Mouse (Mus musculus) adrenal gland, postnatal 4 days (tissue): ENCODE measurements around the gene Shisal2b. TPM values are rescaled to one million over a fixed set of nuclear protein-coding genes. Genes with fewer than 3 reads are reported as not detected.
"Not testable (repeated sequence)": the region's sequence is repeated elsewhere in the genome, so short reads cannot be mapped to it uniquely, and the experiment has no call there.

Experiments
- DNase-seq, 2 experiments: peaks; one replicate each; pipeline ENCODE4 v3.0.0; 2021 to 2022; ENCODE audit warnings: low spot score in 2 of 2, mixed read lengths in 2 of 2
- long read RNA-seq, 2 experiments: library from polyadenylated mRNA; stranded (forward); transcript quantifications; one replicate each; pipeline ENCODE4 v2.0.0; 2021
- total RNA-seq, 2 experiments: library from RNA; stranded (reverse); gene quantifications; 2 replicates each; pipeline ENCODE4 v1.2.3; 2021

The Shisal2b gene
- total RNA-seq: not detected
- long read RNA-seq, experiment 1: 0 reads
- long read RNA-seq, experiment 2: 0 reads

- DNase-seq: peak in 1 of 2 experiments; percentile 4
Measured at GRCm38 (mm10) chr13:104863127-104863979, at the start of gene Shisal2b. TSS of gene Shisal2b (minus strand) at chr13:104863893.

DNA sequence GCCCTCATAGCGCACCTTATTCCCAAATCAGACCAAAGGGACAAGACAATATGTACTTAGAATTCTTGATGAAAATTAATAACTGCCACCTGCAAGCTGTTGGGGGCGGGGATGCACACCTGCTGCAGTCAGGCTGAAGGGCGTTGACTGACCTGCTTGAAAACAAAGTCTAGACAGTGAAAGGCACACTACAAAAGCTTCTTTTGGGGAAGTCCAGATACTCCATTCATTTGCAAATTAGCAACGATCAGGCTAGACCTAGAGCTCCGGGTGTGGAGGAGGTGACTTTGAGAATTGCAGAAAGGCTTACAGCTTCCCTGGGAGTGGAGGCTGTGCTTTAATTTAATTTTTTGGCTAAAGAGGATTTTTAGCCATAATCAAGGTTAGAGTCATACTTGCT, 47.9 kb upstream of the Shisal2b start:
- not testable (repeated sequence) for DNase-seq

DNA sequence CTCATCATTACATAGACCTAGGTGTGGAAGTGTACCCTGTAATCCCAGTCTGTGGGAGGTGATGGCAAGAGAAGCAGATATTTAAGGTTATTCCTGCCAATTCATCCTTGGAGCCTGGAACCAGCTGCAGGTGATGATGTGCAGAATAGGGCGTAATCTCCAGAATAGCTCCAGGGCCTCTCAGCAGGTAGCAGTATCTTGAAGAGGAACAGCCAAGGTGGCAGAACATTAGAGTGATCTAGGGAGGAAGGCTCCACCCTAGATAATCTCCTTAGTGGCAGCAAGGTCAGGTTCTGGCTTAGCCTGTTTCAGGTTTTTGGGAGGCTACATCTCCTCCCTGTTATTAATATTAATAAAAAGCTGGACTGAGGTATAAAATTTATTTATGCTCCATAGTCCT, 47.3 kb upstream of the Shisal2b start:
- not testable (repeated sequence) for DNase-seq

DNA sequence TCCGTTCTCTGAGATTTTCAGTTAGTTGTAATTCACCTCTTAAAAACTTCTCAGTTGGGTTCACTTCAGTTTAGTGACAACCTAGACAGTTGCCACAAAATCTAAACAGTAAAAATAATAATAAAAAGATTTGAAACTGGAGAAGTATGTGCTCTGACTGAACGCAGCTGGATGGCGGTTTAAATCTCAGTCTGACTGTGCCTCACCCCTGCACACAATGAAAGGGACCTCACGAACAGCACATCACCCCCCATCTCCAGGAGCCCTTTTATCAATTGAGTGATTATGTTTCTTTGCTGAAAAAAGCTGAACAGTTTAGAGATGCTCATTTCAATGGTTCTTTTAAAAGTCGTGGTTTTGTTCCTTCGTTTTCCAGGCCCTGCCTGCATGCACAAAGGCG, 45.0 kb upstream of the Shisal2b start:
- DNase-seq: no peak

DNA sequence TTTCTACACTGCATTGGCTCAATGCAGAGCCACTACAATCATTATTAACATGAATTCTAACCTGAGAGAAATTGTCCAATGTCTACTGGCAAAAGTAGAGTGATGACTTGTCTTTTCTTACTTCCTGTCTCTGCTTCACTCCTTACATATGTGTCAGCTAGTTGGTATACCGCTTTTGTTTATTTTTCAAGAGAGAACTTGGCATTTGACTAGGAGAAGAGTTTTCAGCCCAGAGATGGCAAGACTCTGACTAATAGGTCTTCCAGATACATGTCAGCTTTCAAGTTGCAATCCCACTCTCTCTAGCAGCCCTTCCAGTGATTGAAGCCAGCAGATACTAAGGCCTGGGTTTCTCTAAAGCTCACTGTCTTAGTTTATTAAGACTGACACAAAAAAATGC, 31.1 kb upstream of the Shisal2b start:
- DNase-seq: no peak

DNA sequence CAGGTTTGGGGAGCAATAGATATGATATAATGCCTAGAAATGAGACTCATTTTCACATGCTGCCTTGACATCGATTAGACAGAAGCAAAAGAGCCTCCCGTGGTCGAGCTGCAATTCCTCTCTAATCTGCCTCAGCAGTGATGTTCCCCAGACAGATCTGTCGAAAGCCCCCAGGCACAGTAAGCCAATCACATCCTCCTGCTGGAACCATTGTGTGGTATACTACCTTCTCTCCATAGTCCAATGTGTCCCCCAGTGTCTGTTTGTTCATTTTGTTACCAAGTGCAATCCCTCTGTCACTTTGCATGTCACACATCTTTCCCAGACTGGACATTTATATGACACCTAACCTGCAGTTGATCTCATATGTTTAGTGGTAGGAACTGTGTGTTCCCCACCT, 28.6 kb upstream of the Shisal2b start:
- DNase-seq: no peak

DNA sequence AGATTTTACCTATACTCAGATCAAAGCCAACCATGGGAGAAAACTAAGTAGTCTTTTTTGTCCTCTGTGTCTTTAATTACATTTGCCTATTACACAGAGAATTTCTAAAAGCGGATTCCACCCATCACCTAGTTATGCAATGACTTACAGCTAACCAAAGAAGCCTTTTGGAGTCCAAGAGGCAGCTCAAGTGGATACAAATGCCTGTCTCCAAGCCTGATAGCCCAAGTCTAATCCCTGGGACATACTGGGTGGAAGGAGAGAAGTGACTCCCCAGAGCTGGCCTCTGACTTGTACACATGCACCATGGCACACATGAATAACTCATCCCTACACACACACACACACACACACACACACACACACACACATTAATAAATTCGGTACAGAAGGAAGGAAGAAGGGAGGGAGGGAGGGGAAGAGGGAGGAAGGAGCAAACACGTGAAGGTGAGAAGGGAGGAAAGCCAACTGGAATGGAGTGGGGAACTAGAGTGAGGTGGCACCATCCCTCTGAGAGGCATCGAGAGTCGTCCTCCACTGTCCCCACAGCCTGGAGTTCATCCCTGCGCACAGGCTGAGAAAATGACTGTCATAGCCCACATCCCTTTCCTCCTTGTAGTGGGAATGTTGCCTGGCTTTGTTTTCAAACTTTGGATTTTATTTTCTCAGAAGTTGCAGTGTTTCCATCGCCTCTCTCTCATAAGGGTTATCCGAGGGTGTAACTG, 22.8 kb upstream of the Shisal2b start:
- no peak for DNase-seq

DNA sequence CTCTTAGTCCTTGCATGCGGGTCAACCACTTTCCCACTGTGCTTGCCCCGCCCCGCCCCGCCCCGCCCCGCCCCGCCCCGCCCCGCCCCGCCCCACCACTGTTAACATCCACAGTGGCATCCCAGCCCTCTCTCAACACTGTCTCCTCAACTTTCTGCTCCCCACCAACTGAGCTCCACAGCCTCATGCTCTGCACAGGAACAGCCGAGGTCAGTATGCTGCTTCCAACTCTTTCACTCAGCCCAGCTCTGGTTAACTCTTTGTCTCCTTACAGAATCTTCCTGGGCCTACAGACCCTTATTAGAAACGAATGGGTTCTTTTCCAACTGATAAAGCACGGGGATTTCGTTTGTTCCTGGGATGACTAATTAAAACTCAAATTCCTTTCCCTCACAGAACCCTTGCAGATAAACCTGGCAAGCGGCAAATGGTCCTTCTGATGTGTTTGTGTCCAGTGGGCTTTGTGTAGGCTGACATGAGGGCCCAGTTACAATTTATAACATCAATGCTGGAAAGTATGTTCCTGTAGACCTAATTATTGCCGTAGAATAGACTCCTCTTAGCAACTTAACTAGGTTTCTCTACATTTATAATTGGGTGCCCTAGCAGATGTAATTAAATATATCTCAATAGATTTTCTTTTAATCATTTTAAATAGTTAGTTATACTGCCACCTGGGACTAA, 20.0 kb upstream of the Shisal2b start:
- DNase-seq: no peak

DNA sequence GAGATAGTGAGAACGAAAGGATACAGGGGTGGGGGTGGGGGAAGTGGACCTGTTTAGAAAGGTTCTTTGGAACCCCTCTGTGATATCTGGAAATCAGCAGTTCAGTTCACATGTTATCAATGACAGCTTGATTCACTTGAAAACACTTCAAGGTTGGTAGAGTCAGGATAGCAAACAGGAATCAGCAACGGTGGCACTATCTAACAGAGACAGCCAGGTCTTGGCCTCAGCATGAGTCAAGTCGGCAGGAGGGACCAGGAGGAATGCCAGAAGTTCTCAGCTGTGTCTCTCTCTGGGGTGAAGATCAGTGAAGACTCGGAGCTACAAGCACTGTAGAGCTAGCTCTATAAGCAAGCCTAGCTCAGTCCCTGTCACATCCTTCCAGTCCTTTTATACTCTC, 14.8 kb upstream of the Shisal2b start:
- DNase-seq: no peak

GRCm38 (mm10) chr13:104869907-104870306, 6.2 kb upstream of the Shisal2b start:
- no peak for DNase-seq

DNA sequence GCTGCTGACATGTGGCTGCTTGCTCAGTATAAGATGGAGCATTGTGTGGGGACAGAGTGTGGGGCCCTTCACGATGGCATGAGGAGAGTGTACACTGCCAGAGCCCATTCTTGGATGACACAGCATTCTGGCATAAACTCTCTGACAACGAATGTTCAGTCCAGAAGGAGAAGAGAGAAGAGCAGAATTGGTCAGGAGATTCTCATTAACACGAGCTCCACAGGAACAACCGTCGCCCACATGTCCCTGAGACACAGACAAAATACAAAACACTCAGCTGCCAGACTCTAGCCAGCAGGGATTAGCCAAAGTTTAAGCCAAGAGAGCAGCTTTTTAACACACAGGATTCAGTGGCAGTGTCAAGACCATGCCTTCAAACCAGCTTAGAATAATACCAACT, 3.0 kb upstream of the Shisal2b start:
- DNase-seq: no peak

DNA sequence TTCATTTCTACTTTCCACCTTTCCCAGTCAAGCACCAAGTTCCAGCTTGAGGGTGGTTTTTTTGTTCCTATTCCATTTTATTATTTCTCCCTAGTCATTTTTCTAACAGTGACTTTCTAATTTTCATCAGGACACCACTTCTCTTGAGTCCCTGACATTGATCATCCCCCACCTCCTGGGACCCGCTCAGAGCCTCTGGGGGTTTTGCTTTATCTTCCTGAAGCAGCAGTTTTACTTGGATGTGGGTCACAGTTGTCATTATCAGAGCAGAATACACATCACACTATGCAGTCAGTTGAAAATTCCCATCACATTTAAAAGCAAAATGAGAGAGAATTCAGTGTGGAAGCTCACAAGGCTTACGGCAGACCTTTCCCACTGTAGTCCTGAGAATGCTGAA, 10.0 kb downstream of the Shisal2b start:
- DNase-seq: no peak

- no peak for DNase-seq
Measured at GRCm38 (mm10) chr13:104843295-104844089, 20.2 kb downstream of the Shisal2b start.

DNA sequence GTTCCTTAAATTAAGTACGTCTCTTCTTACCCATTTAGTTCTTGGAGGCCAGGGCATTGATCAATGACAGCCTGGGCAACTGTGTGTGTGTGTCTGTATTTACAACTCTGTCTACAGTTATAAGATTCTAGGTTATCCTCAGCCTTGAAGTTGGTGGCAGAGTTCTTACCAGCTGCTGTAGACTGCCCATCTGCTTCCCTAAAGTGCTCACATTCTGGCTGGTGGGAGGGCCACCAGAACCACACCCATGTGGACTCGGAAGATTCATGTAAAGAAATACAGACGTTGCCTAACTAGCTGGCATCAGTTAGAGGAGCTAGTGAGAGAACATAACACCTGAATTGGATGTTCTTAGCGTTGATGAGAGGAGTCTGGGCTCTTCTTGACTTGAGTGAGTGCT, 21.8 kb downstream of the Shisal2b start:
- no peak for DNase-seq

GRCm38 (mm10) chr13:104837628-104838027, 26.1 kb downstream of the Shisal2b start:
- no peak for DNase-seq

DNA sequence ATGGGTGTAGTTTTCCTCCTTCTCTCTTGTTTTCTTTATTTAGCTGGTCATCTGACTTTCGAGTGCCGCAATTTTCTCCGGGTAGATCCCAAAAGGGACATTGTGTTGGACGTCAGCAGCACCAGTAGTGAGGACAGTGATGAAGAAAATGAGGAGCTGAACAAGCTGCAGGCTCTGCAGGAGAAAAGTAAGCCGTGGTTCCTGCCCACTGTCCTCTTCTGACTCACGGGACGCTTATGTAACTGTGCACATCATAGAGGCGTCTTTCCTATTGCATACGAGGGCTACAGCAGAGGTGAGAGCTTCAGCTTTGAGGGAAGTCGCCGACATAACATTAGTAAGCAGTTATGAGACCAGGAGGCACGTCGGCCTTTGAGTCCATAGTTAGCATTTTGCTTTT, 30.9 kb downstream of the Shisal2b start:
- DNase-seq: no peak

DNA sequence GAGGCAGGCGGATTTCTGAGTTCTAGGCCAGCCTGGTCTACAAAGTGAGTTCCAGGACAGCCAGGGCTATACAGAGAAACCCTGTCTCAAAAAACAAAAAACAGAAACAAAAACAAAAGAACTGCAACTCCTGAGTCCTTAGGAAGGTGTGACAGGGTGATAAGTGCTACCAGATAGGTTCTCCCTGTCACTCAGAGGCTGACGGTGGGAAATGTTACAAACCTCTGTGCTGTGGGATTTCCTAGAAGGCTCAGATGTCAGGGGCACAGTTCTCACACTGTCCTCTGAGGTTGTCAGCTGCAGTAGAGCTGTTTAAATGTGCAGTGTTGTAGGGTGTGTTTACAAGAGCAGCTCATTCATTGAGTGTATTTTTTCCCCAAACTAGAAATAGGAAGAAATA, 38.2 kb downstream of the Shisal2b start:
- no peak for DNase-seq

- DNase-seq: no peak
Measured at GRCm38 (mm10) chr13:104822411-104822838, 41.3 kb downstream of the Shisal2b start.

GRCm38 (mm10) chr13:104821908-104822307, 41.8 kb downstream of the Shisal2b start:
- no peak for DNase-seq

DNA sequence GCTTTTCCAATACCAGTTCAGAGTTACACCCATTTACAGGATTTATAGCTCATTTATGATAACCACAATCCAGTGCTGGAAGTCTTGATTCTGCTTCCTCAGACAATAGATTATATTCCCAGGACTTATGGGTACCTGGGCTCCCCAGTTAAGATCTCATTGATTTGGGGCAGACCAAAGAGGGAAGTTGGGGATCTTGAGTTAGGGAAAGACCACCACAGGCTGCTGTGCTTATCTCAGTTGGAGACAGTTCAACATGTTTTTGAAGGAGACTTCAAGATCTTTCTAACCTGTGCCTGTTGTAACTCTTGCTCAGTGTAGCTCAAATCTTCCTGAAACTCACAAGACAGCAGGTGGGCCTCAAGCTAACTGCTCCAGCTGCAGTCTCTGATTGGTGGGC, 42.5 kb downstream of the Shisal2b start:
- no peak for DNase-seq

GRCm38 (mm10) chr13:104817696-104818095, 46.0 kb downstream of the Shisal2b start:
- DNase-seq: no peak
